Mouse (Mus musculus) embryonic facial prominence, embryonic 11.5 days (tissue): ENCODE results near the gene Vmn1r58. TPM values are rescaled to one million over a fixed set of nuclear protein-coding genes. Genes with fewer than 3 reads are reported as not detected.

Source experiments
- polyA plus RNA-seq: library from polyadenylated mRNA; unstranded; fragments of >200 nt; fragmentation: Nextera tagmentation; extraction: Ambion mirVana; gene quantifications from 2 replicates; pipeline ENCODE4 v1.2.1, GENCODE M21; 2014

Vmn1r58 gene
- polyA plus RNA-seq, 1 experiment from 2014 or later, result not detected

Other genes starting within 250 kb of the Vmn1r58 start
- not detected in 2 replicates for gene Vmn1r56, start 216.6 kb downstream of the Vmn1r58 start, polyA plus RNA-seq
- gene Vmn1r57, start 194.9 kb downstream of the Vmn1r58 start, polyA plus RNA-seq, result not detected in 2 replicates
- gene Gm5065, start 62.9 kb downstream of the Vmn1r58 start, polyA plus RNA-seq, result not detected in 2 replicates
- not detected in 2 replicates for gene Nlrp2, start 62.4 kb downstream of the Vmn1r58 start, polyA plus RNA-seq
- not detected in 2 replicates for gene Vmn1r59, start 43.4 kb upstream of the Vmn1r58 start, polyA plus RNA-seq
- gene Vmn2r28, start 80.6 kb upstream of the Vmn1r58 start, polyA plus RNA-seq, result not detected in 2 replicates
- not detected in 2 replicates for gene Vmn1r60, start 133.9 kb upstream of the Vmn1r58 start, polyA plus RNA-seq
- gene Vmn1r61, start 199.9 kb upstream of the Vmn1r58 start, polyA plus RNA-seq, result not detected in 2 replicates